Mouse (Mus musculus): ENCODE results near the gene AC124108.1.

DNA sequence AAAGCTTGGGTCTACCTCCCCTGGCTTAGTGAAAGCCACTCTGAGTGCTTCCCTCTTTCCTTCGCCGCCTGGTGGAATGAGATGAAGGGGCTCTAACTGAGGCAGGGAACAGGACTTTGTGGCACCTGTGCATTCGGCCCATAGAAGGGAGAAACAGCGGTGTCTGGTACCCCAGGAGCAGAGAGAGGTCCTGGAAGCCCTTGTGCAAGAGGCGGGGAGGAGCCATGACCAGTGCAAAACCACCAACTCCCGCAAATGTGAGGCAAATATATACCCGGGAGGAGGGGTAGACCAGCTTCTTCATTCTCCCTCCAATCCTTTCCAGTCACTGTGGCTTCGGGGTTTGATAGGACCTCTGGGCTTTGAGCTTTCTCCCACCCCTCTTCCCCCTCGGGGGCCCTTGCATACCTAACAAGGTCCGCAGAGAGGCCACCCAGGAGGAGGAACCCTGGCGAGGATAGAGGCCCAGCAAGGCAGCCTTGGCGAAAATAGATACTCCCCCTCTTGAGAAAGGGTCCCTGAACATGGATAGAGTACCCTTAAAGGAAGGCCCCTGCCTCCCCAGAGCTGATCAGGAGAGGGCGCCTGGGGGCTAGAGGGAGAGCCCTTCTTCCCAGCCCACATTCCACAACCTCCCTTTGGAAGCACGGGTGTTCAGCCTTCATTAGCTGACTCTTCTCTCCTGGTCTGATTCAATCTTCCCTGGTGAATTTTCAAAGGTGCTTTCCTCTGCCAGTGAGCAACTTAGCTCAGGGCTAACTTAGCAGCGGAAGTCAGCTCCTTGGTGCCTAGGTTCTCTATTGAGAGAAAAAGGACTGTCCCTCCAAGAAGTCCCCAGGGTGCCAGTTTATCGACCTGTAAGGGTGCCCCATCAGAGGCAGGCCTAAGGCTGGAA, 776 bp downstream of the AC124108.1 start:
- TF ChIP-seq POLR2A (IDR thresholded peaks at IDR 0.05; ENCODE audit: low read depth, low read length) (no peak), CTCF (conservative IDR thresholded peaks at IDR 0.05 in 1 of 2, IDR thresholded peaks at IDR 0.05 in 1 of 2; ENCODE audit: low read depth in 2 of 2, low read length in 2 of 2) (no peak), EP300 (IDR thresholded peaks at IDR 0.05; ENCODE audit: low read length) (no peak), MXI1 (IDR thresholded peaks at IDR 0.05; ENCODE audit: low read depth, low read length) (no peak), SIN3A (IDR thresholded peaks at IDR 0.05; ENCODE audit: low read length) (no peak), CHD2 (IDR thresholded peaks at IDR 0.05; ENCODE audit: low read length) (no peak), TCF12 (IDR thresholded peaks at IDR 0.05; ENCODE audit: low read depth, low read length) (no peak), KAT2A (IDR thresholded peaks at IDR 0.05; ENCODE audit: insufficient replicate concordance, low read length) (no peak), USF2 (conservative IDR thresholded peaks at IDR 0.05; ENCODE audit: low read depth, low read length) (no peak), MYC (IDR thresholded peaks at IDR 0.05; ENCODE audit: low read depth, low read length) (no peak), GABPA (IDR thresholded peaks at IDR 0.05; ENCODE audit: insufficient replicate concordance, low read depth, low read length) (no peak), ZMIZ1 (IDR thresholded peaks at IDR 0.05; ENCODE audit: low read depth, low read length) (no peak), ZKSCAN1 (IDR thresholded peaks at IDR 0.05; ENCODE audit: borderline replicate concordance, low read depth, low read length) (no peak)
